Mouse (Mus musculus): Measurements from ENCODE around the gene Apex2.

GRCm38 (mm10) chrX:150516015-150516414 is 73.7 kb downstream of the Apex2 start:
- TF ChIP-seq CTCF (IDR thresholded peaks at IDR 0.05; ENCODE audit: control insufficient read depth, insufficient read depth, insufficient read length) (no peak), USF1 (IDR thresholded peaks at IDR 0.05; ENCODE audit: low read depth) (no peak), MAX (IDR thresholded peaks at IDR 0.05) (no peak), MYOG (IDR thresholded peaks at IDR 0.05; ENCODE audit: control insufficient read depth, extremely low read depth, insufficient read length) (no peak), MYOD1 (IDR thresholded peaks at IDR 0.05; ENCODE audit: control insufficient read depth, insufficient read length, low read depth) (no peak), CEBPB (IDR thresholded peaks at IDR 0.05; ENCODE audit: low read depth) (no peak)

Data from C2C12 (cell line).